Mouse (Mus musculus) spleen, postnatal 4 days (tissue): ENCODE measurements around the gene Ubac2.

ENCODE experiments used
- DNase-seq, 2 experiments: peaks; one replicate each; pipeline ENCODE4 v3.0.0; 2022; ENCODE audit warnings: low spot score in 2 of 2

Ubac2 gene

GRCm38 (mm10) chr14:121949436-121949835, 71.0 kb downstream of the Ubac2 start:
- no peak for DNase-seq

GRCm38 (mm10) chr14:121949897-121950296, 71.5 kb downstream of the Ubac2 start:
- DNase-seq: peak in 1 of 2 experiments; percentile 7

GRCm38 (mm10) chr14:121951399-121952045, 73.1 kb downstream of the Ubac2 start:
- DNase-seq: peak in 1 of 2 experiments; percentile 54

DNA sequence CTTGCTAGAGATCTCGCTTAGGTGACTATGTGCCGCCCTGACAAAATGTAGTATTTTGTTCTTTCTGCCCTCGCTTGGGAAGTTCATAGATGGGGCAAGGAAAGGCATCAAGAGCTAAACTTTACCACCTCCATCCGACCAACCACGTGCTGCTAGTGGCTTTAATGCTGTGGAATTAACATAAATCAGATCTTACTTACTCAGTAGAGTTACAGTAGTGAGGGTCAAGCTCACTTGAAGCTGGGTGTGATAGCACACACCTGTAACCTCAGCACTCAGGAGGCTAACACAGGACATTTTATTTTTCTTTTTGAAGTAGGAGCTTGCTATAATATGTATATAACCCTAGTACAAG, 73.6 kb downstream of the Ubac2 start:
- DNase-seq: peak in 1 of 2 experiments; percentile 46

DNA sequence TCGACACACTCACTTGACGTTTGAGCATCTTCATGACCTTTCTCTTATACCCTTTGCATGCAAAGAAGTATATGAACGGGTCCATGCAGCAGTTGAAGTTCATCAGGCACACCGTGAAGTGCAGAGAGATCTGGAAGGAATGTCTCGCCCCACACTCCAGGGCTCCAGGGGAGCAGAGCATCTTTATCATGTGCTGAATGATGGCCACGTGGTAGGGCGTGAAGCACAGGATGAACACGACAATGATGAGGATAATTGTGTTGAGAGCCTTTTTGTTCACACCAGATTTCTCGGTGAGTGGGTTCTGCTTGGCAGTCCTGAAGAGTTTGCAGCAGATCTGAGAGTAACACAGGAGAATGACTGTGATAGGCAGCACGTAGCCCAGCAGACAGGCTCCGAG, 75.7 kb downstream of the Ubac2 start:
- no peak for DNase-seq

- DNase-seq: no peak
Measured at GRCm38 (mm10) chr14:121954608-121955007, 76.2 kb downstream of the Ubac2 start.

DNA sequence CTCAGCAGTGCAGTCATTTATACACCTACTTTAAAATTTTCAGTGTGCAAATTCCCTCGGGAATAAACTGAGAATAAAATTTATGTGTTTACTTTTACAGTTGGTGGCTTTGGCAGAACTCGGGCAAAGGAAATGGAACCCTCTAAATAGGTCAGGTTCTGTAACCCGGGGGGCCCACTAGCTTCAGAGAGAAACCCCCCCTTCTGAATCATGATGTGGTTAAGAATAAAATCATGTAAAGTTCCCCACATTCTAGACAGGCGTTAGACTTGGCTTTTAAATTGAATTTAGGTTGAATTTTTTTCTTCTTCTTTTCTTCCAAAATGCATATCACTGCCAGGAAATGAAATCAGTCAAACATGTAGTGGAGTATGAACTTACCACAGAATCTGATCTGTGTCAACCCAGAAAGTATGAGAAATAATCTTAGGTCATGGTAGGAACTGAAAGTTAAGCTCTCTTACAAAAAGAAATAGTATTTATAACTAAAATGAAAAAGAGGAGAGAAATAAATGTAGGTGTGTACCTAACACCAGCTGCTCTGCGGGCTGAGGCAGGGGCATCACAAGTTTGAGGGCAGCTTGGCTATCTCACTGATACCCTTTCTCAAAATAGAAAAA, 76.9 kb downstream of the Ubac2 start:
- no peak for DNase-seq

DNA sequence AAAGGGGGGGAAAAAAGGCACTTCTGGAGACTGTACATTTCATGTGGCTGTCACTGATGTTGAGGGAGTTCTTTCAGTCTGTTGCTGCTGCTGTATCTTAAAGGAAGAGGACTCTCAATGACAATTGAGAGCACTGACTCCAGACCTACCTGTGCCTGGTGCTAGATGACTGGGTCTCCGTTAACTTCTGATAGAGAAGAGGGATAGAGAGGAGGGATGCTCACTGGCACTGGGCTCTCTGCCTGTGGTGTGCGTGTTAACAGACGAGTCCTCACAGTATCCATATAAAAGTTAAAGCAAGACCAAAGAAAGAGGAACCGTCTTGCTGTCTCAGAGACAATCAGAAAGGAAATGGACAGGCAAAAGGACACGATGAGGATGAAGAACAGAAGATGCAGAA, 77.9 kb downstream of the Ubac2 start:
- DNase-seq: no peak

DNA sequence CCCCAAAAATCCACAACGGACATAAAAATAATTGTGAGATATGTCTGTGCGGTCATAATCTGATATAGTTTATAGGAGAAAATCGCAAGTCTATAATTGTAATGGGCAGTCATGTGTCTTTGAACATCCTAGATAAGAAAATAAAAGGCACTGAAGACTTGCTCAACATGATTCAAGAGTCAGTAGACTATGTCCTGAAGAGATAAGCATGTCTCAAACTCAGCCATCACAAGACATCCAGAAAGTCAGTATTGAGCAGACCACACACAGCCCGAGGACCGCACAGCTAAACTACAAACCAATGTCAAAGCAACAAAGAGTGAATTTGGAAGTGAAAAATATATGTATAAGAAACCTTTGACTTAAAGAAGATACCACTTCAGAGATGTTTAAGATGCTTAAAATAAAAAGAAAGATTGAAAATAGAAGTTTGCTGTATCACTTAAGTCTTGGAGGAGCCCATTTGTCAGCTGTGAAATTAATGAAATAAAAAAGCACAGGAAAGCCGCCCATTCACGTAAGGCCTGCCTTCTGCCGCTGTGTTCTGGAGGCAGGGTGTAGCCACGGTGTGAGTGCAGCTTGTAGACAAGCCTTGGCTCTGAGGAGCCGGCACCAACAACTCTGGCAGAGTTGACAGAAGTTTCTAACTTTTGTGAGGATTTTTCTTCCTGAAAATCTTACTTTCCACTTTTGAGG, 78.9 kb downstream of the Ubac2 start:
- no peak for DNase-seq

DNA sequence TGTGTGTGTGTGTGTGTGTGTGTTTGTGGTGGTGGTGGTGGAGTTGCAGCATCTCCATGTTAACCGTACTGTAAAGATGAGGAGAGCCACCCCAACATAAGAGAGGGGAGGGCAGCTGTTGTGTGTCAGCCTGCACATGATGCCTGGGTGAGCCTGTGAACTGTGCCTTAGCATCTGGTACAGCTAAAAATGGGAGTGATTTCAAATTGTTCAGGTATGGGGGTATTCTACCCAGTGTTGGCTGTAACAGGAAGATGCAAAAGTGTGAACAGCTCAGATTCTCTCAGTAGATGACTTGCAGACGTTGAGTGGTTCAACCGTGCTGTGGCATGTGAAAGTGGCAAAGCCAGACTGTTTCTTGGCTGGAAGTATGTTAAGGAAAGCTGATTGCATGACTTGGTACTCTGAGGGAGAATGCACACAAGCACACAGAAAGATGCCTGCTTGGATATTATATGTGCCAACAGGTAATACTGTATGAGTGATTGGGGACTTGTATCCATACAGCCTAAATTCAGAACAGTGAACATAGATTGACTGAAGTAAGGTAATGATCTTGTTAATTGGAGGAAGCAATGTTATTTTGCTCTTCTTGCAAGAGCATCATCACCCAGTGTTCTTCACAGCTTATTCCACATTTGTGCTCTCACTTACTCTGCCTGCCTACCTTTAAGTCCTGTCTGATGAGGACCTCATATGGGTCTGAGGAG, 79.8 kb downstream of the Ubac2 start:
- no peak for DNase-seq

- DNase-seq: no peak
Measured at GRCm38 (mm10) chr14:121958751-121959537, 80.5 kb downstream of the Ubac2 start.

GRCm38 (mm10) chr14:121959538-121959980, 81.1 kb downstream of the Ubac2 start:
- no peak for DNase-seq

DNA sequence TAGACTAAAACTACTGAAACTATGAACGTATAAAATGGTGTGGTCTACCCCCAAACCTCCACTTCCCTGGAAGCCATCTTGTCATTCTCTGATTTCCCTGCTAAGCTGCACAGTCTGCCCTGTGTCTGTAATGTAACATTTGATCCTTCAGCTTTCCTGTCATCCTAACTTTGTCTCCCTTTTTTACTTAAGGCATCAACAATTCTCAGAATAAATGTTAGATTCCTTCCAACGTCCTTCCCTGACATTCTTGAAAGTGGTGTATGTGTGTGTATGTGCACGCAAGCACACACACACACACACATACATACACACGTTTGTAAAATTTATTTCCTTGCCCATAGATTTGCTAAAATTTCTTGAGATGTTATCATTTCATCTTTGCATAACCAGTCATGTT, 81.6 kb downstream of the Ubac2 start:
- DNase-seq: no peak

- no peak for DNase-seq
Measured at GRCm38 (mm10) chr14:121960531-121960930, 82.1 kb downstream of the Ubac2 start.

DNA sequence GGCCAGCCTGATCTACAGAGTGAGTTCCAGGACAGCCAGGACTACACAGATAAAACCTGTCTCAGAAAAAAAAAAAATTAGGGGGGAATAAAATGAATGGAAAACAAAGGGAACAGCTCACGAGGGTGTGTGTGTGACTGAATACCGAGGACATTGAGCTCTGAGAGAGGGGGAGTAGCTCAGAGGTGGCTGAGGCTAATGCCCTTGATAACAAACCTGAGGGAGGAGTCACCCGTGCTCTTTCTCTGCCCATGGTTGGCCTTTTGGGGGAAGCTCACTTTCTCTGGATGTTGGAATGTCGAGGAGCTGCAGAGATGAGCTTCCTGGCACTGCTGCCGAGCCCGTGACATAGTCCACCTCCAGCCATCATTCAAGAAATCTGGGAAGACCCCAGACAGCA, 82.6 kb downstream of the Ubac2 start:
- no peak for DNase-seq

DNA sequence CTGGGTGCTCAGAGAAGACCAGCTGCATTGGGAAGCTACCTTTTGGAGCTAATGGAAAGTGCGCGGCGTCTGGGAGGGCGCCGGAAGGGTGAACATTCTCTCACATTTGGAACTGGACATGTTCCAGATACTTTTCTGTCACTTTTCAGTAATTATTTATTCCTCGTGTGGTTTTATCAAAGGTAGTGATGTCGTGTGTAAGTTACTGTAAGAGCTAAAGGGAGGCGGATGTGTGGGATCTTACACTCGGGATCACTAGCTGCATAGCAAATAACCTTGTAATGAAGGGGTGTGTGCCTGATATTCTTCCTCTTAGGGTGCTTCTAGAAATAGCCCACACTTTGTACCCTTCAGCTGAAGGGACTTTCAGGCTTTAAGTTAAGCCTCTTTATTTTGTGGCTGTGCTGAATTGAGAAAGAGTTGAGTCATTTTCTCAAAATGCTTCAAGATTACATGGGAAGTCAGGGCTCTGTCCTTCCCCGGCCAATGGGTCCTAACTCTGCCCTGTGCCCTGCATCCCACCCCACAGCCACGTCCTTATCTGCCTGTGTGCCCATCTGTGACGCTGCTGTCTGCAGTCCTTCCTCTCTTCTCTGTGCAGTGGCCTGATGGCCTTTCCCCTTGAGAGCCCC, 83.2 kb downstream of the Ubac2 start:
- DNase-seq: no peak

GRCm38 (mm10) chr14:121962128-121962890, 83.9 kb downstream of the Ubac2 start:
- DNase-seq: no peak

- DNase-seq: no peak
Measured at GRCm38 (mm10) chr14:121963251-121963941, 85.0 kb downstream of the Ubac2 start.

- DNase-seq: no peak
Measured at GRCm38 (mm10) chr14:121963942-121964335, 85.5 kb downstream of the Ubac2 start.

- no peak for DNase-seq
Measured at GRCm38 (mm10) chr14:121964990-121965389, 86.6 kb downstream of the Ubac2 start, which contains the start of gene Gpr183. TSS of gene Gpr183 (minus strand) at chr14:121965195.
